Mouse (Mus musculus): Measurements from ENCODE around the gene Peli2. TPM values are rescaled to one million over a fixed set of nuclear protein-coding genes. Genes with fewer than 3 reads are reported as not detected.

Peli2 gene
- polyA plus RNA-seq, 1 experiment: 125 TPM

- no peaks in the 10 kb centered on the region for H3K27me3 ChIP-seq (ENCODE audit: control insufficient read depth, insufficient read depth, low read length)
- H3K4me1 ChIP-seq (ENCODE audit: control insufficient read depth, insufficient read depth, low read length): no peaks in the 10 kb centered on the region; the same call in 1 of the 2 replicates
- no peak overlapping the region for H3K4me3 ChIP-seq (ENCODE audit: control insufficient read depth, low read depth, low read length)
- no peak for TF ChIP-seq CTCF (IDR thresholded peaks at IDR 0.05; ENCODE audit: control insufficient read depth, insufficient read depth, insufficient replicate concordance, low read depth, low read length)
- no peak for TF ChIP-seq POLR2A (IDR thresholded peaks at IDR 0.05; ENCODE audit: control insufficient read depth, low read depth, low read length)
- no peaks in the 10 kb centered on the region for H3K36me3 ChIP-seq (ENCODE audit: control insufficient read depth, insufficient read depth, low read length)
- H3K27ac ChIP-seq (ENCODE audit: control insufficient read depth, insufficient read depth, low read depth, low read length): no peak overlapping the region
These were observed 182.6 kb downstream of the Peli2 start for GRCm38 (mm10) chr14:48303235-48303634.

GRCm38 (mm10) chr14:48303841-48304240, 183.2 kb downstream of the Peli2 start:
- TF ChIP-seq POLR2A (IDR thresholded peaks at IDR 0.05; ENCODE audit: control insufficient read depth, low read depth, low read length) (no peak), CTCF (IDR thresholded peaks at IDR 0.05; ENCODE audit: control insufficient read depth, insufficient read depth, insufficient replicate concordance, low read depth, low read length) (no peak)
- no peaks in the 10 kb centered on the region for H3K27me3 ChIP-seq (ENCODE audit: control insufficient read depth, insufficient read depth, low read length)
- H3K4me1 ChIP-seq (ENCODE audit: control insufficient read depth, insufficient read depth, low read length): no peaks in the 10 kb centered on the region; the same call in 1 of the 2 replicates
- H3K36me3 ChIP-seq (ENCODE audit: control insufficient read depth, insufficient read depth, low read length): no peaks in the 10 kb centered on the region
- peak overlapping the region; percentile 32 for H3K4me3 ChIP-seq (ENCODE audit: control insufficient read depth, low read depth, low read length)
- no peak overlapping the region for H3K27ac ChIP-seq (ENCODE audit: control insufficient read depth, insufficient read depth, low read depth, low read length)

- H3K4me1 ChIP-seq (ENCODE audit: control insufficient read depth, insufficient read depth, low read length): no peaks in the 10 kb centered on the region
- TF ChIP-seq CTCF (IDR thresholded peaks at IDR 0.05; ENCODE audit: control insufficient read depth, insufficient read depth, insufficient replicate concordance, low read depth, low read length): no peak
- no peak for TF ChIP-seq POLR2A (IDR thresholded peaks at IDR 0.05; ENCODE audit: control insufficient read depth, low read depth, low read length)
- no peak overlapping the region for H3K27ac ChIP-seq (ENCODE audit: control insufficient read depth, insufficient read depth, low read depth, low read length)
- H3K27me3 ChIP-seq (ENCODE audit: control insufficient read depth, insufficient read depth, low read length): no peaks in the 10 kb centered on the region
- H3K36me3 ChIP-seq (ENCODE audit: control insufficient read depth, insufficient read depth, low read length): no peaks in the 10 kb centered on the region
- no peak overlapping the region for H3K4me3 ChIP-seq (ENCODE audit: control insufficient read depth, low read depth, low read length)
These were observed 192.6 kb downstream of the Peli2 start for GRCm38 (mm10) chr14:48313234-48313633.

- Histone ChIP-seq H3K4me3 (ENCODE audit: control insufficient read depth, low read depth, low read length) (no peak overlapping the region), H3K27ac (ENCODE audit: control insufficient read depth, insufficient read depth, low read depth, low read length) (no peak overlapping the region), H3K4me1 (ENCODE audit: control insufficient read depth, insufficient read depth, low read length) (no peaks in the 10 kb centered on the region), H3K36me3 (ENCODE audit: control insufficient read depth, insufficient read depth, low read length) (no peaks in the 10 kb centered on the region), H3K27me3 (ENCODE audit: control insufficient read depth, insufficient read depth, low read length) (no peaks in the 10 kb centered on the region)
- TF ChIP-seq CTCF (IDR thresholded peaks at IDR 0.05; ENCODE audit: control insufficient read depth, insufficient read depth, insufficient replicate concordance, low read depth, low read length) (no peak), POLR2A (IDR thresholded peaks at IDR 0.05; ENCODE audit: control insufficient read depth, low read depth, low read length) (no peak)
These were observed 195.8 kb downstream of the Peli2 start for GRCm38 (mm10) chr14:48316396-48316795.

GRCm38 (mm10) chr14:48323771-48324459, 203.3 kb downstream of the Peli2 start:
- H3K4me1 ChIP-seq (ENCODE audit: control insufficient read depth, insufficient read depth, low read length): no peaks in the 10 kb centered on the region
- TF ChIP-seq POLR2A (IDR thresholded peaks at IDR 0.05; ENCODE audit: control insufficient read depth, low read depth, low read length): no peak
- no peak for TF ChIP-seq CTCF (IDR thresholded peaks at IDR 0.05; ENCODE audit: control insufficient read depth, insufficient read depth, insufficient replicate concordance, low read depth, low read length)
- H3K36me3 ChIP-seq (ENCODE audit: control insufficient read depth, insufficient read depth, low read length): no peaks in the 10 kb centered on the region
- H3K27ac ChIP-seq (ENCODE audit: control insufficient read depth, insufficient read depth, low read depth, low read length): no peak overlapping the region
- H3K27me3 ChIP-seq (ENCODE audit: control insufficient read depth, insufficient read depth, low read length): no peaks in the 10 kb centered on the region
- no peak overlapping the region for H3K4me3 ChIP-seq (ENCODE audit: control insufficient read depth, low read depth, low read length)

DNA sequence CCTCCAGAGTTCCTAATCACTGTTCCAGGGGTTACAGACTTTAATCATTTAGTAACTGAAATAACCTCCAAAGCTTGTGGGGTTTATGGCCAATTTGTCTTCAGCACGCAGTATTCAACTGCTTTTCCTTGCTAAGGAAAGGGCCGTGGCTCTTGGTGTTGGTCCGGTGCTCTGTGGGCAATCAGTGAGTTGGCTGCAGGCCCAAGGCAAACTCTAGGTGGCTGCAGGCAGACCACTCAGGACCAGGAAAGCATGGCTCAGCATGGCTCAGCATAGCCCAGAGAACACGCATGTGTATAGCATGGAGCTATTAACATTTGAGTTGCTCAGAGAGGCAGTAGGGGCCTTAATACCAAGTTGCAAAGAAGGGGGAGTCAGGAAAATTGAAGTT, 203.8 kb downstream of the Peli2 start:
- H3K27me3 ChIP-seq (ENCODE audit: control insufficient read depth, insufficient read depth, low read length): no peaks in the 10 kb centered on the region
- H3K36me3 ChIP-seq (ENCODE audit: control insufficient read depth, insufficient read depth, low read length): no peaks in the 10 kb centered on the region
- no peaks in the 10 kb centered on the region for H3K4me1 ChIP-seq (ENCODE audit: control insufficient read depth, insufficient read depth, low read length)
- H3K27ac ChIP-seq (ENCODE audit: control insufficient read depth, insufficient read depth, low read depth, low read length): no peak overlapping the region
- TF ChIP-seq POLR2A (IDR thresholded peaks at IDR 0.05; ENCODE audit: control insufficient read depth, low read depth, low read length) (no peak), CTCF (IDR thresholded peaks at IDR 0.05; ENCODE audit: control insufficient read depth, insufficient read depth, insufficient replicate concordance, low read depth, low read length) (no peak)
- H3K4me3 ChIP-seq (ENCODE audit: control insufficient read depth, low read depth, low read length): no peak overlapping the region

DNA sequence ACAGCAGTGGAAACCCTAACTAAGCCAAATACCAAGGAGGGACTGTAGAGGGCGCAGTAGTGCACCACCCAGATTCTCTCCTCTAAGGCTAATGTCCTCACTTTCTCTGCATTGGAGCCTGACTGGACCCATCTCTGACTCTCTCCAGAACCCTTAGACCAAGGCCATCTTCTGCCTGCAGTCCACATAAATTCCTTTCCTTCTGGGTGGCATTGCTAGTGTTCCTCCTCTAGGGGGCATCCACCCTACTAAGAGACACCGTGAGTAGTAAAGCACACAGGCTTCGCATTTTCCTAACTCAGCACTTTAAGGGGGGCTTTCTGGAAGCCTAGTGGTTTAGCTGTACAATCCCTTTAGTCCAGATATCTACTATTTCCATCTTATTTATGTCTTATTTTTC, 207.1 kb downstream of the Peli2 start:
- H3K4me3 ChIP-seq (ENCODE audit: control insufficient read depth, low read depth, low read length): no peak overlapping the region
- H3K36me3 ChIP-seq (ENCODE audit: control insufficient read depth, insufficient read depth, low read length): no peaks in the 10 kb centered on the region
- no peaks in the 10 kb centered on the region for H3K27me3 ChIP-seq (ENCODE audit: control insufficient read depth, insufficient read depth, low read length)
- no peak for TF ChIP-seq CTCF (IDR thresholded peaks at IDR 0.05; ENCODE audit: control insufficient read depth, insufficient read depth, insufficient replicate concordance, low read depth, low read length)
- TF ChIP-seq POLR2A (IDR thresholded peaks at IDR 0.05; ENCODE audit: control insufficient read depth, low read depth, low read length): no peak
- H3K27ac ChIP-seq (ENCODE audit: control insufficient read depth, insufficient read depth, low read depth, low read length): no peak overlapping the region
- H3K4me1 ChIP-seq (ENCODE audit: control insufficient read depth, insufficient read depth, low read length): no peaks in the 10 kb centered on the region

Data from testis, adult 2 months (tissue).